Mouse (Mus musculus): ENCODE measurements around the gene Mrps23. TPM values are rescaled to one million over a fixed set of nuclear protein-coding genes. Genes with fewer than 3 reads are reported as not detected.
"Not testable (repeated sequence)": the region's sequence is repeated elsewhere in the genome, so short reads cannot be mapped to it uniquely, and the experiment has no call there.

The Mrps23 gene
- polyA plus RNA-seq, 1 experiment from 2014 or later, result 64.9 TPM

- H3K27me3 ChIP-seq (replicated peaks; ENCODE audit: control insufficient read depth, insufficient read depth, low read length), result peaks cover 8% of the 10 kb centered on the region
- H3K27ac ChIP-seq (ENCODE audit: low read length), result 0 out of 2 replicates have a peak overlapping the region, but pooled peaks have one; percentile 16
- H3K4me1 ChIP-seq (replicated peaks; ENCODE audit: control insufficient read depth, insufficient read depth, low read length), result peaks cover 16% of the 10 kb centered on the region
- H3K9ac ChIP-seq (replicated peaks; ENCODE audit: low read depth, low read length), result peak overlapping the region; percentile 35
- peak overlapping the region; percentile 43 for H3K4me2 ChIP-seq (ENCODE audit: low read length)
- H3K9me3 ChIP-seq (ENCODE audit: control insufficient read depth, low read length), result no peaks in the 10 kb centered on the region
- WGBS, result 12% methylated on average over 25 of the region's 25 CpGs
- H3K4me3 ChIP-seq (replicated peaks; ENCODE audit: low read length), result 0 out of 2 replicates have a peak overlapping the region, but pooled peaks have one; percentile 12
- ATAC-seq, result peak; percentile 95
- H3K36me3 ChIP-seq (ENCODE audit: control insufficient read depth, insufficient read depth), result peaks cover 11% of the 10 kb centered on the region
Measured at GRCm38 (mm10) chr11:88187417-88188133, 16.6 kb upstream of the Mrps23 start.

DNA sequence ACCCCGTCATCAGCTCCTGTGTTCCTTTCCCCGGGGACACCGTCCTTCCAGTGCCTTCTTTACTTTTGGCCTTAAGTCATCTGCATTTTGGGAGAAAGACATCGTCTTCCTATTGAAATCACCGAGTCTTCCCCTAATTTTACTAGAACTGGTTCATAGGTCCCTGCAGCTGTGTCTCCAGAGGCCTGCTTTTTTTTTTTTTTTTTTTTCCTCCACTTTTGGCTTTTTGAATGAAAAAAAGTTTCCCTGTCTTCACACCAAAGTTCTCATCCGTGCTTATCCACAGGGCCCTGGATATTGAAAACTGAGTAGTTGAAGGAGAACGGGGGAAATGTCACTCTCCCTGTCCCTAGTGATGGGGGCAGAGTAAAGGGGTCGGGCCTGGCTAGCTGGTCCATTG is 16.0 kb upstream of the Mrps23 start:
- no peak for ATAC-seq
- Histone ChIP-seq H3K4me2 (ENCODE audit: low read length) (no peak overlapping the region), H3K9me3 (ENCODE audit: control insufficient read depth, low read length) (no peaks in the 10 kb centered on the region), H3K9ac (replicated peaks; ENCODE audit: low read depth, low read length) (no peak overlapping the region), H3K27me3 (replicated peaks; ENCODE audit: control insufficient read depth, insufficient read depth, low read length) (peaks cover 13% of the 10 kb centered on the region), H3K27ac (ENCODE audit: low read length) (no peak overlapping the region), H3K4me3 (replicated peaks; ENCODE audit: low read length) (no peak overlapping the region), H3K4me1 (replicated peaks; ENCODE audit: control insufficient read depth, insufficient read depth, low read length) (peaks cover 16% of the 10 kb centered on the region), H3K36me3 (ENCODE audit: control insufficient read depth, insufficient read depth) (peaks cover 6% of the 10 kb centered on the region; the same call in 1 of the 2 replicates)
- WGBS, result 72% methylated on average over 8 of the region's 8 CpGs

GRCm38 (mm10) chr11:88188635-88189034 is 15.6 kb upstream of the Mrps23 start:
- Histone ChIP-seq H3K27me3 (replicated peaks; ENCODE audit: control insufficient read depth, insufficient read depth, low read length) (peaks cover 18% of the 10 kb centered on the region), H3K9ac (replicated peaks; ENCODE audit: low read depth, low read length) (no peak overlapping the region), H3K4me3 (replicated peaks; ENCODE audit: low read length) (no peak overlapping the region), H3K4me1 (replicated peaks; ENCODE audit: control insufficient read depth, insufficient read depth, low read length) (peaks cover 19% of the 10 kb centered on the region), H3K4me2 (ENCODE audit: low read length) (no peak overlapping the region), H3K9me3 (ENCODE audit: control insufficient read depth, low read length) (no peaks in the 10 kb centered on the region), H3K36me3 (ENCODE audit: control insufficient read depth, insufficient read depth) (peaks cover 3% of the 10 kb centered on the region; the same call in 1 of the 2 replicates), H3K27ac (ENCODE audit: low read length) (no peak overlapping the region)
- WGBS, result 93% methylated on average over 7 of the region's 7 CpGs
- ATAC-seq, result no peak

GRCm38 (mm10) chr11:88192595-88192994 is 11.6 kb upstream of the Mrps23 start:
- H3K27ac ChIP-seq (ENCODE audit: low read length), result no peak overlapping the region
- H3K4me2 ChIP-seq (ENCODE audit: low read length), result no peak overlapping the region
- H3K27me3 ChIP-seq (replicated peaks; ENCODE audit: control insufficient read depth, insufficient read depth, low read length), result peaks cover 24% of the 10 kb centered on the region
- H3K4me3 ChIP-seq (replicated peaks; ENCODE audit: low read length), result no peak overlapping the region
- H3K9ac ChIP-seq (replicated peaks; ENCODE audit: low read depth, low read length), result no peak overlapping the region
- H3K36me3 ChIP-seq (ENCODE audit: control insufficient read depth, insufficient read depth), result no peaks in the 10 kb centered on the region
- peaks cover 10% of the 10 kb centered on the region for H3K4me1 ChIP-seq (replicated peaks; ENCODE audit: control insufficient read depth, insufficient read depth, low read length)
- 19% methylated on average over 4 of the region's 4 CpGs for WGBS
- peak; percentile 26; the same call in 1 of the 2 replicates for ATAC-seq
- no peaks in the 10 kb centered on the region for H3K9me3 ChIP-seq (ENCODE audit: control insufficient read depth, low read length)

DNA sequence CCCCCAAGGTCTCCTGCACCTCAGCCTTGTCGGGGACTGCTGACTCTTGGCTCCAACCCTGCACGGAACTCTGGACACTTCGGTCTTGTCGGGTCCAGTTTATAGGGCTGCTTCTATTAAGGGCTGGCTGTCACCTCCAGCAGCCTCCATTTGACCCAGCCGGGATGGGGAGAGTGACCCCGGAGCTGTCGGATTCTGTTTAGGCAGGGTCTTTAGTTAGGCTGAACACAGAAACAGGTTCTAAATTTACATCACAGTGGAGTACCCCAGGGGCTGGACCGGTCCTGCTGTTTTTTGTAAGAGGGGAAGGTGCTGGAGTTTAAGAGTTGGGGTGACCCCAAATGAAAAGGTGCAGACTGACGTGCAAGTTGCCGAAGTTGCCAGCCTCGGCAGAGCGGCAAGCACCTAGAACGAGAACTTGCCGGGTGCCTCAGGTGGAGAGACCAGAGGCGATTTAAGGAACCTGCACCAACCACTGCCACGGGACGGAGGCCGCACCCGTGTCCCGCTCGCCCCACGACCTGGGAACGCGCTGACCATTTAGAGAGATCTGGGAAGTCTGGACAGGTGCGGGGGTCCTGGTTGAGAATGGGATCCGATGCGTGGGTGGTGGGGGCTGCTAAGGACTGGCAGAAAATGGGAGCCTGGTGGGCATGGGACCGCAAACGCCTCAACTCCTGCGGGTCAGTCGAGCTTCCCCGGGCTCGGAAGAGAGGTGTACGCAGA is 10.9 kb upstream of the Mrps23 start:
- peaks cover 5% of the 10 kb centered on the region; the same call in 1 of the 2 replicates for H3K4me1 ChIP-seq (replicated peaks; ENCODE audit: control insufficient read depth, insufficient read depth, low read length)
- H3K9ac ChIP-seq (replicated peaks; ENCODE audit: low read depth, low read length), result no peak overlapping the region
- no peaks in the 10 kb centered on the region for H3K36me3 ChIP-seq (ENCODE audit: control insufficient read depth, insufficient read depth)
- no peak overlapping the region for H3K4me3 ChIP-seq (replicated peaks; ENCODE audit: low read length)
- peaks cover 24% of the 10 kb centered on the region for H3K27me3 ChIP-seq (replicated peaks; ENCODE audit: control insufficient read depth, insufficient read depth, low read length)
- no peak overlapping the region for H3K27ac ChIP-seq (ENCODE audit: low read length)
- WGBS, result 12% methylated on average over 34 of the region's 34 CpGs
- ATAC-seq, result no peak
- H3K9me3 ChIP-seq (ENCODE audit: control insufficient read depth, low read length), result no peaks in the 10 kb centered on the region
- H3K4me2 ChIP-seq (ENCODE audit: low read length), result no peak overlapping the region

DNA sequence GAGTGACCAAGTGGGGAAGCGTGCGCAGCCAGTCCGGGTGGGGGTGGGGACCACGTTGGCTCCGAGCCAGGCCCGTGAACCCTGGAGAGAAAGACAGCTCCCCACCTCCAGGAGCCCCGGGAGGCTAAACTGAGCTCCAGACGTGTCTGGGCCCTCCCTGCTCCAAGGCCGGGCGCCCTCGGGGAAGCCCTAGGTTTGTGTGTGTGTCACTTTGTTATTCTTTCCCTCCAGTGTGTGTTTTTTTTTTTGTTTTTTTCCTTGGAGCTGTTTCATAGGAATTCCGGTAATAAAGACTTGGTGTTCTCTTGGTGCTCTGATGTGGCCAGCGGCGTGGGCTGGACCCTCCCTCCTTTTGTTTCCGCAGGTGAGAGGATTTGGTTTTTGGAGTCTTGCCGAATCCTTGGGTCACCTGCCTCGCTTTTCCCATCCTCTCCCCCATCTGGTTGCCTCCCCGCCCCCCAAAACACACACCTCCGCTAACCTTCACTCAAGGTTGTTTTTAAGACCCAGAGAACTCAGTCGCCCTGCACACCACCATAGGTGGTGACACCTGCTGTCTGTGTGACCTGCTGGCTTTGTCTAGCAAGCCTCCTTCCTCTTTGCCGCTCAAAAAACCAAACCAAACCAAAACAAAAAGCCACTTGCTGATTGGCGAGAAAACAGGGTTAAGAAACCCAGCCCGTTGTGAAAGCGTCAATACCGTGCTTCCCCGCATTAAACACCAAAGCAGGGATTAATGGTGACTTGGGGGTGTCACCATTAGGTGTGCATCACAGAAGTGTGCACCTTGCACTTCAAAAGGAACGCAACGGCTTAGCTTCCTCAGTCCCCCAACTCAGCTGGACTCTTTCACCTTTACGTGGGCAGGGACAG is 10.1 kb upstream of the Mrps23 start:
- no peak overlapping the region for H3K4me2 ChIP-seq (ENCODE audit: low read length)
- 15% methylated on average over 29 of the region's 29 CpGs for WGBS
- peaks cover 5% of the 10 kb centered on the region; the same call in 1 of the 2 replicates for H3K4me1 ChIP-seq (replicated peaks; ENCODE audit: control insufficient read depth, insufficient read depth, low read length)
- H3K36me3 ChIP-seq (ENCODE audit: control insufficient read depth, insufficient read depth), result no peaks in the 10 kb centered on the region
- ATAC-seq, result no peak
- H3K27me3 ChIP-seq (replicated peaks; ENCODE audit: control insufficient read depth, insufficient read depth, low read length), result peaks cover 24% of the 10 kb centered on the region
- H3K4me3 ChIP-seq (replicated peaks; ENCODE audit: low read length), result no peak overlapping the region
- H3K9ac ChIP-seq (replicated peaks; ENCODE audit: low read depth, low read length), result no peak overlapping the region
- no peaks in the 10 kb centered on the region for H3K9me3 ChIP-seq (ENCODE audit: control insufficient read depth, low read length)
- no peak overlapping the region for H3K27ac ChIP-seq (ENCODE audit: low read length)

DNA sequence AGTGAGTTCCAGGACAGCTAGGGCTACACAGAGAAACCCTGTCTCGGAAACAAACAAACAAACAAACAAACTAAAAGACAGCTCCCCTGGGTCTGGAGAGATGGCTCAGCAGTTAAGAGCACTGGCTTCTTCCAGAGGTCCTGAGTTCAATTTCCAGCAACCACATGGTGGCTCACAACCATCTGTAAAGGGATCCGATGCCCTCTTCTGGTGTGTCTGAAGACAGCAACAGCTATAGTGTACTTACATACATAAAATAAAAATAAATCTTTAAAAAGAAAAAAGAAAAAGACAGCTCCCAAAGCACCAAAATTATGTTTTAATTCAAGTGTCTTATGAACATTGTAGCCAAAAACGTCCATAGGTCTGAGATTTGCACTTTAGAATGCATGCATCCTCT is 8.5 kb upstream of the Mrps23 start:
- H3K9me3 ChIP-seq (ENCODE audit: control insufficient read depth, low read length); H3K9ac ChIP-seq (replicated peaks; ENCODE audit: low read depth, low read length); H3K27ac ChIP-seq (ENCODE audit: low read length); H3K4me2 ChIP-seq (ENCODE audit: low read length); ATAC-seq; H3K4me1 ChIP-seq (replicated peaks; ENCODE audit: control insufficient read depth, insufficient read depth, low read length); H3K4me3 ChIP-seq (replicated peaks; ENCODE audit: low read length); H3K36me3 ChIP-seq (ENCODE audit: control insufficient read depth, insufficient read depth): not testable (repeated sequence)
- 86% methylated on average over 3 of the region's 3 CpGs for WGBS
- H3K27me3 ChIP-seq (replicated peaks; ENCODE audit: control insufficient read depth, insufficient read depth, low read length), result peaks cover 24% of the 10 kb centered on the region

DNA sequence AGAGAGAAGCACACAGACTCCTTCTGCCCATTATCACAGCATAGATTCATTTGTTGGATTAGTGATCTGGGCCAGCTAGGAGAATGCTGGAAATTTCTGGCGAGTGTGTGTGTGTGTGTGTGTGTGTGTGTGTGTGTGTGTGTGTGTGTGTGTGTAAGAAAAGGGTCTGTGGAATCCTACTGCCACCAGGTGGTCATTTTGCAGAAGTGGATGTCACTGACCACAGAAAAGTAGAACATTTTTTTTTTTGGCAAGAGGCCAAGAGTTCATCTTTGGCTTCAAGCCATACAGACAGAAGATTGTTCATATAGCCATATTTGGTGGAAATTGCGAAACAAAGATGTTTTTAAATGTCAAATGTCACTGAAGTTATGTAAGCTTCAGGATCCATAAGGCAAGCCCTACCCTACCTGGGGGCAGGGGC is 7.0 kb upstream of the Mrps23 start:
- Histone ChIP-seq H3K27ac (ENCODE audit: low read length) (no peak overlapping the region), H3K4me2 (ENCODE audit: low read length) (no peak overlapping the region), H3K36me3 (ENCODE audit: control insufficient read depth, insufficient read depth) (no peaks in the 10 kb centered on the region), H3K9ac (replicated peaks; ENCODE audit: low read depth, low read length) (no peak overlapping the region), H3K4me3 (replicated peaks; ENCODE audit: low read length) (no peak overlapping the region), H3K4me1 (replicated peaks; ENCODE audit: control insufficient read depth, insufficient read depth, low read length) (peaks cover 5% of the 10 kb centered on the region; the same call in 1 of the 2 replicates), H3K27me3 (replicated peaks; ENCODE audit: control insufficient read depth, insufficient read depth, low read length) (peaks cover 20% of the 10 kb centered on the region), H3K9me3 (ENCODE audit: control insufficient read depth, low read length) (no peaks in the 10 kb centered on the region)
- WGBS, result 7% methylated on average over 2 of the region's 2 CpGs
- 0 out of 2 replicates have a peak, but pooled peaks have one; percentile 22 for ATAC-seq

- no peak overlapping the region for H3K4me2 ChIP-seq (ENCODE audit: low read length)
- H3K4me3 ChIP-seq (replicated peaks; ENCODE audit: low read length), result no peak overlapping the region
- no peak overlapping the region for H3K9ac ChIP-seq (replicated peaks; ENCODE audit: low read depth, low read length)
- H3K36me3 ChIP-seq (ENCODE audit: control insufficient read depth, insufficient read depth), result no peaks in the 10 kb centered on the region
- H3K9me3 ChIP-seq (ENCODE audit: control insufficient read depth, low read length), result no peaks in the 10 kb centered on the region
- no peak overlapping the region for H3K27ac ChIP-seq (ENCODE audit: low read length)
- peaks cover 11% of the 10 kb centered on the region for H3K27me3 ChIP-seq (replicated peaks; ENCODE audit: control insufficient read depth, insufficient read depth, low read length)
- WGBS, result 16% methylated on average over 4 of the region's 4 CpGs
- peaks cover 10% of the 10 kb centered on the region for H3K4me1 ChIP-seq (replicated peaks; ENCODE audit: control insufficient read depth, insufficient read depth, low read length)
- ATAC-seq, result no peak
Measured at GRCm38 (mm10) chr11:88198223-88198622, 6.0 kb upstream of the Mrps23 start.

Measured in forebrain, embryonic 16.5 days (tissue).